Mouse (Mus musculus): Measurements from ENCODE around the gene Macf1.

GRCm38 (mm10) chr4:123692071-123692470 is 7.9 kb upstream of the Macf1 start:
- no peak for TF ChIP-seq CTCF (IDR thresholded peaks at IDR 0.05; ENCODE audit: extremely low read depth, insufficient read depth, low read length)
- TF ChIP-seq POLR2A (IDR thresholded peaks at IDR 0.05; ENCODE audit: extremely low read depth, insufficient read depth, low read length): no peak
